Mouse (Mus musculus) megakaryocyte progenitor cell, adult 5-6 weeks (primary cell): ENCODE data around the gene Ccl22. TPM values are rescaled to one million over a fixed set of nuclear protein-coding genes. Genes with fewer than 3 reads are reported as not detected.

Source experiments
- ATAC-seq: replicated peaks from 2 replicates; pipeline ENCODE4 v1.8.0; 2016; ENCODE audit warnings: mild to moderate bottlenecking, moderate TSS enrichment, inconsistent platforms; ENCODE audit not compliant: poor library complexity
- total RNA-seq, 2 experiments: library from RNA; stranded (forward) in 1 of 2; stranded (reverse) in 1 of 2; fragments of 157-497, 149-512 nt in 1 of 2; fragments of 200-1000 nt in 1 of 2; gene quantifications; 2 replicates each; pipeline versions ENCODE4 v1.2.3 to v1.2.4; 2015 to 2017

The Ccl22 gene
- total RNA-seq, 2 experiments from 2014 or later = not detected

DNA sequence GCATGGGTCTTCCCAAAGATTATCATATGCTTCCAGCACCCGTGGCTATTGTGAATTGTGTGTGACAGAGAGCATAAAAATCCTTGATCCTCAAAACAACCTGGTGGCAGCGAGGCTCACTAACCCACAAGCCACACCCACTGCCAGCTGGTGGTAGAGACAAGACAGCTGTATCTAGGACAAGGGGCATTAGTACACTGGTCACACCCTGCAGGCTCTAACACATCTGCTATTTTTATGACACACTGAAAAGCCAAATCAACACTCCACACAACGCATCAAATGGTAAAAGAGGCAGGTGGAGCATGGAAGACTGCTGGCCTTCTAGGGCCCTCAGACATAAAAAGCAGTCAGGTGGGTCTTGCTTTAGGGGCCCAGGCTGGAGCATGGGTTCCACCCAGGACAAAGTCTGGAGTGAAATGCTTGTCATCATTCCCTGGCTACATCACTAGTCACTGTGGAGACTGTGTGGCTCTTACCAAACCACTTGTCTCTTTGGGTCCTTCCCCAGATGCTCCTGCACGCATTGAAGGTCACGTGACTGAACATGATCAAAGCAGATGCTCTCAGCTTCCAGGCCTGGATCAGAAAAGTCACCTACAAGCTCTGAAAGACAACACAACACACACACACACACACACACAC lies 11.4 kb upstream of the Ccl22 start:
- ATAC-seq = peak; percentile 95

DNA sequence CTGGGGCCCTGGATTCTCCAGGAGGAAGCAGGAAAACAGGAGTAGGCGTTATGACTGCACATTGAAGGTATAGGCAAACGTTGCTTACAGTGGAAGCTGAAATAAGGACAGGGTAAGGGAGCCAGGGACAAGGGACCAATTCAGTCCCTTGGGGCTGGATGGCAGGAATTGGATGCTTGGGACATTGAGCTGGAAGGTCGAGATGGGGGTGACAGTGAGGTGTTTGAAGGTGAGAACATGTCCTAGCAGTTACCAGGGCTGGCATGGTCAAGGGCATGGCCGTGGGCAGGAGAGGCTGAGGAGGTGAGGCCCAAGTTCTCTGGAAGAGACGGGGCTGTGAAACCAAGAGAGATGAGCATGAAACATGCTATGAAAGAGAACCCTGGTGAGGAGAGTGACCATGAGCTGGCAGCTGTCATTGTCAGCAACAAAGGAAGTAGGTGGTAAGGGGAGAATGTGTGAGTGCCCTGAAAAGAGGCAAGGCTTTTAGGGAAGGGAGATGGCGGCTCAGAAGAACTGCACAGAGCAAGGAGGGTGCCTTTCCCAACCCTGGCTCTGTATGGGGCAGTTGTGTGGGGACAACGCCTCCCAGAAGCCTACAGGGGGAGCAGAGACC lies 10.5 kb upstream of the Ccl22 start:
- ATAC-seq = no peak

DNA sequence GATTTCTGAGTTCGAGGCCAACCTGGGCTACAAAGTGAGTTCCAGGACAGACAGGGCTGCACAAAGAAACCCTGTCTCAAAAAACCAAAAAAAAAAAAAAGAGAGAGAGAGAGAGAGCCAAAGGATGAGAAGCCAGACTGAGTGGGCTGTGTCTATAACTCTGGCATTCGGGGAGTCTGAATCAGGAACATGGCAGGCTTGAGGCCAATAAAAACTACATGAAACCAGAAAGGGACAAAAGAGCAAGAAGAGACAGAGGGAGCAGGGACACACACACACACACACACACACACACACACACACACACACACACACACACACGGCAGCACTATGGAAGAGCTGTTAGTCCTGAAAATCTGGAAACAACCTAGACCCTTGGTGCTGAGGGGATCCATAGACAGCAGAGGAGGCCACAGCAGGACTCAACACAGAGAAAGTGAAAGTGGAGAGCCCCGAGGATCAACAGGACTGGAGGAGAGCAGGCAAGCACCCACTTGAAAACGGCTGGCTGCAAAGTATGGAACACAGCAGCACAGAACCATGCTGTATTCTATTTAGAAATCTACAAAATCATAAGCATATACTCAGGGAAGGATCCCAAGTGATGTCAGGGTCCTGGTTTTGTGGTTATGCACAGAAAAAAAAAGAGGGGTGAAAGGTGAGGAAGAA lies 9.8 kb upstream of the Ccl22 start:
- peak; percentile 39; the same call in 1 of the 2 replicates for ATAC-seq

DNA sequence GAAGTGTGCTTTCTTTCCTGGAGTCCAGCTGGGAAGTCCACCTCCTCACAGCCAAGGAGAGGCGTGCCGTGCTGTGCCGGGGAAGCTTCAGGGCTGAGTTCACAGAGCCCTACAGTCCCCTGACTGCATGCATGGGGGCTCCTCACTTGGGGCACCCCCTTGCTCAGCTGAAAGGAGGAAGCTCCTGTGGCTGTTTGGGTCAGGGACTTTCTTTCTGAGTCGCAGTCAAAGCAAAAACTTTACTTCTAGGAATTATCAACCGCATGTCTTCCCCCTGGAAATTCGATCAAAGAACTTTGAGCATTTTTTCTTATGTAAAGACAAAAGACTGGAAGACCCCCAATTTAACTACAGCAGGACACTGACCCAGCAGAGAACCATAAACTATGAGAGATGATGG lies 5.6 kb upstream of the Ccl22 start:
- ATAC-seq = no peak

DNA sequence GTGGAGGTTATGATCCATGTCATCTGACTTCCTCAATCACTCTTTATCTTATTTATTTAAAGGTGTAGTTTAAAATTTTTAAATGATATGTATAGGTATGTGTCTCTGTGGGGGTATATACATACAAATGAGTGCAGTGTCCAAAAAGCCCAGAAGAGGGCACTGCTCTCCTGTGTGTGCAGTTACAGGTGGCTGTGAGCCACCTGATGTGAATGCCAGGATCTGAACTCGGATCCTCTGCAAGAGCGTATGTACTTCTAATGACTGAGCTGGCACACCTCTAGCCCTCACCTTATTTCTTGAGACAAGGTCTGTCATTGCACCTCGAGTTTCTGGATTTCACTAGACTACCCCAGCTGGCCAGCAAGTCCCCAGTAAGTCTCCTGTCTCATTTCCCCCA lies 4.8 kb upstream of the Ccl22 start:
- no peak for ATAC-seq

DNA sequence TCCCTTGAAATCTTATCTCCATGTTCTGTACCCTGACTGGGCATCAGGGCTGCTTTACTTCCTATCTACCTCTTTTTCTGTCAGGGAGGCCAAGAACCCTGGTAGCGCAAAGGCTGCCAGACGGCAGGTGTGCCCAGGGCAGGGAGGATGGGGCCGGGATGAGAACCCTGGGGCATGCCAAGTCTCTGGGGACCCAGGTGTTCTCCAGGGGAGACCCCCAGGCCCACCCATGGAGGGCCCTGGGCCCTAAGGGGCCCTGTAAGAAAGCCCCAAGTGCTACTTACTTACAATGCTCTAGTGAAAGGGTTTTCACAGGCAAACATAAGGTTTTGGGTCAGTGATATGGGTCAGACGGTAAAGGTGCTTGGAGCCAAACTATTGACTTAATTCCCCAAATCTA lies 3.7 kb upstream of the Ccl22 start:
- no peak for ATAC-seq

DNA sequence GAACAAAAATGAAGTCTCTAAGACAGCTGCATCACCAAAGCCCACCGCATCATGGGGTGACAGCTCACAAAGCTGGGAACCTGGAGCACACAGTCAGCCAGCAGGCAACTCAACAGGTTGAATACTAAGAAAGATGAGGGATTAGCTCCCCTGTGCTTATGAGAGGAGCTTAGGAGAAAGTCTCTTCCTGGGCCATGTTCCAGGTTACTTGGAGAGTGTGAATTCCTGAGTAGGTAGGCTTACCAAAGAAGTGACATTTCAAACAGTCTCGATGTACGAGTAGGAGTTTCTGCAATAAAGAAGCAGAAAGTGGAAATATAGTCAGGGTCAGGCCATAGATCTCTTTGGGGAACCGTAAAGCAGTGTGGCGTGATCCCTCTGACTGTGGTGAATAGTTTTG lies 906 bp upstream of the Ccl22 start:
- ATAC-seq = no peak

DNA sequence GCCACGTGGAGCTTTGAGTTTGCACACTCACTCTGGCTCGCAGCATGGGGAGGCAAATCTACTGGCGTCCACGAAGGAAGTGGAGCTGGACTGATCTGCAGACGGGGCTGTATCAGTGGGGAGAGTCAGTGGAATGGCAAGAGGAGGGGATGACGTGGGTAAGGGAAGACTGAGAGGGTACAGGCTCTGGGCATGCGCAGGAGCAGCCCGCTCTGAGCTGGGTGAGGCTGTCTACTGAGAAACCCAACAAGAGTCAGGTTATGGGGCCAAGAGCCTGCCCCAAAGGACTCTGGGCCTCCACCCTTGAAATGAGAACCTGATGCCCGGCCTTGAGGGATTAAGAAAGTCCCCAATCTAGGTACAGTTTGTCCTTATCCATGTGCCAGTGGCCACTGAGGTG lies 418 bp upstream of the Ccl22 start:
- ATAC-seq = no peak

DNA sequence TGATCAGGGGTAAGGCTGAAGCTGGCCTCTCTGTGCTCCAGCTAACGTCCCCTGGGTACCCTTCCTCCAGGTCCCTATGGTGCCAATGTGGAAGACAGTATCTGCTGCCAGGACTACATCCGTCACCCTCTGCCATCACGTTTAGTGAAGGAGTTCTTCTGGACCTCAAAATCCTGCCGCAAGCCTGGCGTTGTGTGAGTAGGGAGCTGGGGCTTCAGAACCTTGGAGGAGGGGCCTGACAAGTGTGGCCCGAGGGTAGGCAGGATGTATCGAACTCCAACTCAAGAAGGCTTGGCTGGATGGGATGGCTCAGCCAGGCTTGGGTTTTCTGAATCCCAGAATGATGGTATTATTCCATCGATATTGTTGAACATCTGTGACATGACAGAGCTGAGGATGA lies 1.4 kb downstream of the Ccl22 start:
- no peak for ATAC-seq

DNA sequence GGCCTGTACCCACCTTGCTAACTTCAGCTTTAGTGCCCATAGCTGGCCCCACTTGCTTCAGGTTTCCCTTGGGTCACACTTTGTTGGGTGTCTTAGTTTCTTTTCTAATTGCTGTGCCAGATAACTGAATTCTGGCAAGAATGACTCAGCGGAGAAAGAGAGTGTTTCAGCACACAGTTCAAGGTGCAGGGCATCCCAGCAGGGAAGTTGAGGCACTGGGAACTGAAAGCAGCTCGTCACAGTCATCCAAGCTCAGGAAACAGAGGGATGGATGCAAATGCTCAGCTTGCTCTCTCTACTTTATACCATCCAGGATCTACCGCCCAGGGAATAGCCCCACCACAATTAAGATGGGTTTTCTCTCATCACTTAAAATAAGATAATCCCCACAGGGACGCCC lies 3.0 kb downstream of the Ccl22 start:
- ATAC-seq = no peak

DNA sequence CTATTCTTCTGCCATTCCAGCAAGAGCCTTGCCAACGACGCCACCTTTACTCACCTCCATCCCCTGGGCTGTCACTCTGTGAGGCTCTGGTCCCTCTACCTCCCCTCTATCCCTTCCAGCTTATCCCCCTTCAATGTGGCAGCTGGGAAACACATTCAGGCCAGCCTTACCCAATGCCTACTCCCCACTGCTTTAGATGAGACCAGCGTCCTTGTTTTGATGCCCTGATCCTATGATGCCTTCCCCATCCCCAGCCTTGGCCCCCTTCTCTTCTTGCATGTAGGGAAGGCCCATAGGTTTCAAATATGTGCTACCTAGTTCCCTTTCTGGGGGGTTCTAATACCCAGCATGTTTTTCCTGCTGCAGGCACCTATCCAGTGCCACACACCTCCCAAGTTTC lies 4.6 kb downstream of the Ccl22 start:
- no peak for ATAC-seq

DNA sequence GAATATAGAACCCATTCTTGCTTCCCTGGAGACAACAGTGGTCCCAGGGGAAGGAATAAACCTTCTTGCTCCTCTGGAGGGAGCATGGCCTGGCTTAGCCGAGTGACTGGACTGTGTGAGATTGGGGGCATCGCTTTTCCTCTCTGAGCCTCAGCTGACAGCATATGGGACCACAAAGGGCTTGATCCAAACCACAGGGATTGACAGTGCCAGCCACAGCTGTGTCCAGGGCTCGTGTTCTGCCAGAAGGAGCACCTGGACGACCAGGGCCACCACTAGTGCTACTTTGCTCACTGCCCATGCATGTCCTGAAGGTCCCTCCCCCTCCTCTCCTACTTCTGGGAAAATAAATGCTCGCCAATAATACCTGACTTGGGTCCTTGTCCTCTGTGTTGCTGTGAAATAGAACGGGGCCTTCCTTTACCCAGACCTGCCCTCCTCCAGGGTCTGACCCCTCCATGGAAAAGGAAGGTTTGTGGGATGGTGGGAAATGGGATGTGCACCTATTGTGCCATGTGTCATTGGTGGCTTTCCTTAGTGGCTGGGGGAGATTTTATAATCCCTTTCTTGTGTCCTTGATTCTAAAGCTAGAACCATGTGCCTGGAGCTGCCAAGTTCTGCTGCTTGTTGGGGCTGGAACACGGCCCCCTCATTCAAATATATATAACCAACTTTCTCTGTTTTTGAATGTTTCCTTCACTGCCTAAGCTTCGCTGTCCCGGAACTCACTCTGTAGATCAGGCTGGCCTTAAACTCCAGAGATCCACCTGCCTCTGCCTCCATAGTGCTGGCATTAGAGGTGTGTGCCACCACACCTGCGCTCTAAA lies 5.8 kb downstream of the Ccl22 start:
- ATAC-seq = no peak

DNA sequence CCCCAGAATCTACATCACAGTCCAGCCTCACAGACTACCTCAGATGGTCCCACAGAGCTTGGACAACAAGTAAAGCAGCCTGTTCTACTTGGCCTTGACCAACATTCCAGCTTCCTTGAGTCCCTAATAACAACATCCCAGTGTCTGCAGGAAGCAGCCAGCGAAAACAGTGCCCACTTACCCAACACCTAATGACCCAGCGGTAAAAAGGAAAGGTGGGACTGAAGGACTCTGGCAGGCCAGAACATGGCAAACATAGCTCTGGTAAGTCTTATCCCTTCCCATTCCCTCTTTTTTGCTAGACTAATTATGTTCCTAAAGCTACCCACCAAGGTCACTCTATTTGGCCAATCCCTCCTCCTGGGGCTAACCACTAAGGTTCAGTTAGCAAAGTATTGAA lies 8.6 kb downstream of the Ccl22 start:
- ATAC-seq = no peak

DNA sequence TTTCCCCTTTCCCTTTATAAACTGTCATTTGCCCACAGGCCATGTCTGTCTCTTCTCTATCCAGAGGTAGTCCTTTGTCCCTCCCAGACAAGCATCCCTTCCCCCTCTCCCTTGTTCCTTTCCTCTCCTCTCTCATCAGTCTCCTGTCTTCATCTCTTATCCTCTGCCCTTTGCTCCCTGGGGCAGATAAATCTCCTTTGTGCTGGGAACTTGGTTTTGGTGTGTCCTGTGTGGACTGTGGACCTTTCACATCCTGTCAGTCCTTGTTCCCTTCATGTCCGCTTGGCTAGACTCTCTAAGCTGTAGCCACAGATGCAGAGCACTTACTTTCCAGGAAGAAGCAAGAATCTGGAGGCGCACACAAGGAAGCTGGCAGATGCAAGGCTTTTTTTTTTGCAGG lies 9.1 kb downstream of the Ccl22 start:
- ATAC-seq = no peak

DNA sequence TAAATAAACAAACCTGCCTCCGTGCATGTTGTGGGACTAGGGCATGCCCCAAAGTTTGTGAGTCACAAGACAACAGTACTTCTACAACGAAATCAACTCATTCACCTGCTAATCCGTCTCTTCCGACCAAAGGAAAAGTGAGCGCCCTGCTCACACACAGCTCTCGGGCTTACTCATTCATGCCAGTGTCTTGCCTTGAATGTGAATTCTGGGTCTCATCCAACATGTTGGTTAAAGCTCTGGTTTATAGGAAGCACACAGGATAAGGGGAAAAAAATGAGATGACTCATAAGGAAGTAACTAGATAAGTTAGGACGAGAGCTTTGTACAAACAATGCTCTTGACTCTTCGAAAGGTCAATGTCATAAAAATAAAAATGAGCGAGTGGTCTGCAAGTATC lies 21.6 kb downstream of the Ccl22 start:
- no peak for ATAC-seq

DNA sequence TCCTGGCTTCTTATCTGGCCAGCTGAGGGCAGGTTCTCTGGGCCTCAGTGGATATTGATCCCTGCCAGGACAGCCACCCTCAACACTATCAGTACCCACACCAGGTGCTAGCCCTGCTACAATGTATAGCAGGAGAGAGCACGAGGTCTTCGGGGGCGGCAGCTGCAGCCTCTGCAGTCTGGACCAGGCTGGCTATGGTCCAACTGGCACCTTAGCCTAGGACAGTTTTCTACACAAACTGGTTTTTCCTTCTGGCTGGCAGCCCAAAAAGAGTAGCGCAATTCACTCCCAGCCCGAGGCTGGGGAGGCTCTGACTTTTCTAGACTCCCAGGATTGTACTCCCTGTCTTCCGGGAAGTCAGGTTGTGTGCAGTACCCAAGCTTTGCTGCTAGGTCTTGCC lies 25.6 kb downstream of the Ccl22 start:
- ATAC-seq = peak; percentile 76

DNA sequence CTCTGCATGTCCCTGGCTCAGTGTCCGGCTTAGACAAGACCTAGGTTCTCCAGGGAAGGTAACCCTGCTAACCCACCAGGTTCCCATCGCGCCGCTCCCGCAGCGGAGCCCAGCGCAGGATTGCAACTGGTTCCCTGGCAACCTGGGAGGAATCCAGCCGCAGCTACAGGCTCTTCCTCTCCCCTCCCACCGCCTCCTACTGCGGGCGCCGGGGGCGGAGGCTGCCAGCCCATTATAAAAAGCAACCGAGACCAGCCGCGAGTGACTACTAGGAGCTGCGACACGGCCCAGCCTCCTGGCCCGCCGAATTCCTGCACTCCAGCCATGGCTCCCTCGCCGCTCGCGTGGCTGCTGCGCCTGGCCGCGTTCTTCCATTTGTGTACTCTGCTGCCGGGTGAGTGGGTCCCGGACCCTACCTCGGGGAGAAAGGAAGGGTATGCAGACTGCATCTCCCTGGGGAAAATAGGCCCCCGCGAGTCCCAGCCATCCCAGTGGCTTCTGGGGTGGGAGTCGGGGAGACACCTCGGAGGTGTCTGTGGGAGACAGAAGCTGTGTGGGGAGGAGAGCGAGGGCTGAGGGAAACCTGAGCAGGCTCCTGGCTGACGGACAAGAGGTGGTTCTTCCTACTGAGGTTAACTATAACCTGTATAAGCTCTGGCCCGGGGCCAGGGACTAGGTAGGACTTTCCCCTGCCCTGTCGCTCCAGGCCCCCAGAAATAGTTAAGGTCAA lies 26.7 kb downstream of the Ccl22 start, which contains the start of gene Cx3cl1:
Gene Cx3cl1, plus strand, starts transcription at position 69 of the 730 bp plus-strand sequence.
- peak; percentile 63 for ATAC-seq

DNA sequence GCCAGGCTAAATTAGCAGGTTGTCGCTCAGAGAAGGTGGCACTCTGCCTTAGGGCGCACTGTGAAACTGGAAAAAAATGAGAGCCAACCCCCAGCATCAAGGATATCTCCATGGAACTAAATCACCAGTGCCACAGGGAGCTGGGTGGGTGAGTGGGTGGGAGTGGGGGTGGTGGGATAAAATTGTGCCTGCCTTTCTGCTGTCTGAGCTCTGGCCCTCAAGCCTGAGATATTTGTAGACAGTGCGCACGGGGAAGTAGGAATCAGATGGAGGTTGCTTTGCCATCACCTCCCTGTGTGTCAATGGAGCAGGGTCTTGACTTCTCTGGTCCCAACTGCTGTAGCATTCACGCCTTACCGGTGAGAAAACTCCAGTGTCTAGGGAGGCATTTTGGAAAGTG lies 27.7 kb downstream of the Ccl22 start:
- no peak for ATAC-seq

DNA sequence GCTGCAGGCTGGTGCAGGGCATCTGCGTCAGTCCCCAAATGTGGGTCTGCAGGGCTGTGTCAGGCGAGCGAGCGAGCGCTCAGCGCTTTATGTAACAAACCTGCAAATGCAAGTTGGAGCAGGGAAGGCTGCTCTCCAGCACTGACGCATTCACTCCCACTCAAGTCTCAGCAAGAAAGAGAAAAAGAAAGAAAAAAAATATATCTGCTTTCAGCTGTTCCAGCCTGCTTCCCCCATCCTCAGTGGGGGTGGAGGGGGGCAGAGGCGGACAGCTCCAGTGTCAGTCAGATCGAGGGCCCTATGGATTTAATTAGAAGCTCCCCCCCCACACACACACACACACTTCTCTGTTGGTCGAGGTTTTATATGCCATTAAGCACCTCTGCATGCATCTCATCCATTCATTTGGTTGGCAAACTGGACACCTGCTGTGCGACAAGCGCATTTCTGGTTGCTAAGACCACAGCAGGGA lies 28.3 kb downstream of the Ccl22 start:
- no peak for ATAC-seq

DNA sequence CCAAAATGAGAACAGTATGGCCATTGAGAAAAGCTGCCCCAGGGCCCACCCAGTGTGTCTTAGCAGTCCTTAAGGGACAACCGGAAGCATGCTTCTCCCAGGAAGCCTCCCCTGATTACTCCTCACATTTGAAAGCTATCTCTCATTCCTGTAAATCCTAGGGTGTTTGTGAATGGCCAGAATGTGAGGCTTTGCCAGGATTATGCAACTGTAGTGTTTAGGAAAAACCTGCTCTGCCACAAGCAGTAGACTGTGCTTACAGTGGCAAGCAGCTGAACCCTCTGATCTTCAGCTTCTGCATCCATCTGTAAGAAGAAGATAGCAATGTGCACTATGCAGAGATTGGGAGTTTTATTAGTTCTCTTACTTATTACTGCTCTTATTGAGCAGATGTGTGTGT lies 29.2 kb downstream of the Ccl22 start:
- no peak for ATAC-seq

DNA sequence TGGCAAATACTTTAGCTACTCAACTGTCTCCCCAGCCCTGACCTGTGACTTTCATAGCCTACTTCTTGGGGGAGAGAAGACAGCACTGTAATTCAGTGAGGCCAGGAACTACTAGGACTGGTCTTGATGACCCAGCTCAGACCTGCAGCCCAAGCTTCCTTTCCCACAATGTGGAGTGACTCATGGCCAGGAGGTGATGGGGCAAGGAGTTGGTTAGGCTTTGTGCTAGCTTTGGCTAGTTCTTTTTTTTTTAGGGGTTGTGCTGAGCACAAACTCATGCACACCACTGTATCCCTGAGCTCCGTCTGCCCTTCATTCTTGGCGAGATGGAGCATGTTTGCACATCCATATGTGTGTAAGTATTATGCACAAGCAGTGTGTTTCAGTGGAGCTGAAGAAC lies 31.0 kb downstream of the Ccl22 start:
- ATAC-seq = no peak
